Mouse (Mus musculus) CH12.LX (cell line): ENCODE measurements around the gene Map4k1.

Experiments
- CTCF ChIP-seq, 2 experiments: IDR thresholded peaks in 1 of 2; conservative IDR thresholded peaks in 1 of 2; 2 replicates each; pipeline ENCODE4 v1.5.1; 2011 to 2012; ENCODE audit warnings: low read depth in 2 of 2, low read length in 2 of 2, improper control_type of control experiment in 1 of 2, inconsistent platforms in 1 of 2, mild to moderate bottlenecking in 1 of 2, moderate library complexity in 1 of 2
- E2F4 ChIP-seq: IDR thresholded peaks from 2 replicates; pipeline ENCODE4 v1.6.1; 2011; ENCODE audit warnings: low read depth, low read length, improper control_type of control experiment; ENCODE audit not compliant: insufficient replicate concordance
- EP300 ChIP-seq: IDR thresholded peaks from 2 replicates; pipeline ENCODE4 v1.6.1; 2011; ENCODE audit warnings: low read length, improper control_type of control experiment
- ETS1 ChIP-seq: conservative IDR thresholded peaks from 2 replicates; pipeline ENCODE4 v1.6.1; 2012; ENCODE audit warnings: low read depth, mild to moderate bottlenecking, inconsistent platforms, low read length, improper control_type of control experiment, moderate library complexity
- GABPA ChIP-seq: IDR thresholded peaks from 2 replicates; pipeline ENCODE4 v1.6.1; 2012; ENCODE audit warnings: low read depth, low read length, improper control_type of control experiment, inconsistent platforms; ENCODE audit not compliant: insufficient replicate concordance
- JUND ChIP-seq: conservative IDR thresholded peaks from 2 replicates; pipeline ENCODE4 v1.6.1; 2011; ENCODE audit warnings: low read depth, low read length, improper control_type of control experiment
- MAX ChIP-seq: IDR thresholded peaks from 2 replicates; pipeline ENCODE4 v1.6.1; 2011; ENCODE audit warnings: low read length, improper control_type of control experiment
- MYC ChIP-seq: IDR thresholded peaks from 2 replicates; pipeline ENCODE4 v1.6.1; 2011; ENCODE audit warnings: low read depth, mild to moderate bottlenecking, improper control_type of control experiment, low read length
- POLR2A ChIP-seq: IDR thresholded peaks from 2 replicates; pipeline ENCODE4 v1.6.1; 2011; ENCODE audit warnings: low read depth, mild to moderate bottlenecking, improper control_type of control experiment, low read length
- POLR2AphosphoS2 ChIP-seq: IDR thresholded peaks from 2 replicates; pipeline ENCODE4 v1.6.1; 2011; ENCODE audit warnings: low read depth, low read length, improper control_type of control experiment
- USF2 ChIP-seq: conservative IDR thresholded peaks from 2 replicates; pipeline ENCODE4 v1.6.1; 2011; ENCODE audit warnings: low read depth, low read length, improper control_type of control experiment
- ZC3H11A ChIP-seq: IDR thresholded peaks from 2 replicates; pipeline ENCODE4 v1.6.1; 2012; ENCODE audit warnings: low read depth, mild to moderate bottlenecking, inconsistent platforms, low read length, improper control_type of control experiment
- ZNF384 ChIP-seq: IDR thresholded peaks from 2 replicates; pipeline ENCODE4 v1.6.1; 2012; ENCODE audit warnings: low read depth, low read length, improper control_type of control experiment, inconsistent platforms

- TF ChIP-seq EP300 (no peak), ZC3H11A (no peak), CTCF (conservative IDR thresholded peaks at IDR 0.05 in 1 of 2, IDR thresholded peaks at IDR 0.05 in 1 of 2; ENCODE audit: low read depth in 2 of 2, low read length in 2 of 2) (no peak), MYC (no peak), JUND (no peak), GABPA (no peak), POLR2A (no peak), USF2 (no peak), E2F4 (no peak), ZNF384 (no peak), ETS1 (no peak), POLR2AphosphoS2 (no peak), MAX (no peak)
Observed at GRCm38 (mm10) chr7:28939418-28940183, 42.2 kb upstream of the Map4k1 start.
